Mouse (Mus musculus): ENCODE results near the gene Alg9. TPM values are rescaled to one million over a fixed set of nuclear protein-coding genes. Genes with fewer than 3 reads are reported as not detected.

The Alg9 gene
- polyA plus RNA-seq (2014; fragmentation: Nextera tagmentation; extraction: Ambion mirVana) = 57.7 and 60.3 TPM in 2 replicates

DNA sequence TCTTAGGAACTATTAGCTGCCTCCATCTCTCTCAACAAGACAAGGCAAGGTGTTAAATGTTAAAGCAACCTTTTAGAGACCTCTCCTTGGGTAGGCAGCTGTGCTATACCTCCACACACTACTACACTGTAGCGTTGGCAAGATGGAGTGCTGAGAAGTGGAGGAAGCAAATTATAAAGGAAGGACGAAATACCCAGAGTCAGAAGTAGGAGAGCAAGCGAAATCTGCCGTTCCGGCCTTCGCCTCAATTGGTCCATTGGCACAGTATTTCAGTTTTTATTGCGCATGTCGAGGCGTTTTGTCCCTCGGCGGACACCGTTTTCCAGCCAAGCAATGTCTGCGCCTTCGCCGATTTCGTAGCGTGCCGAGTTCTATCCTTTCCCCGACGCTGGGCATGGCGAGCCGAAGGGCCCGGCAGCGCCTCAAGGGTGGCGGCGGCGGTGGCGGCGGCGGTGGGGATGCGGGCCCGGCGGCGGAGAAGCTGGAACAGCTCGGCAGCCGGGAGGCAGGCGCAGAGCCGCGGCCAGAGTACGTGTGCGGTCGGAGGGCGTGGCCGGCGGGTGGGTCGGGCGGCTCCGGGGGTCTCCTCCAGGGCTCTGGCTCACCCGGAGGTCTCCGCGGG is at the start of gene Alg9, which contains the start of gene 1110032A03Rik:
Gene Alg9 (plus strand): TSS at position 29 of the 622 bp plus-strand sequence.
Gene 1110032A03Rik (minus strand): TSS at position 530 of the 622 bp plus-strand sequence.
- peaks cover 22% of the 10 kb centered on the region for H3K4me1 ChIP-seq (ENCODE audit: control insufficient read depth, insufficient read depth, low read length)
- H3K36me3 ChIP-seq (ENCODE audit: control insufficient read depth, insufficient read depth, low read length) = peaks cover 40% of the 10 kb centered on the region
- H3K27me3 ChIP-seq (ENCODE audit: control insufficient read depth, insufficient read depth, low read length) = no peaks in the 10 kb centered on the region
- H3K9me3 ChIP-seq (ENCODE audit: control insufficient read depth, low read length) = no peaks in the 10 kb centered on the region
- peak within 1 kb of the TSS; percentile 90 for H3K9ac ChIP-seq (replicated peaks; ENCODE audit: low read length)
- H3K4me3 ChIP-seq (replicated peaks; ENCODE audit: low read depth, low read length) = peak within 1 kb of the TSS; percentile 92
- ATAC-seq (ENCODE audit: low FRiP score, low TSS enrichment) (peak; percentile 78), DNase-seq (peak; percentile 93)
- H3K27ac ChIP-seq (replicated peaks; ENCODE audit: low read depth, low read length) = peak within 1 kb of the TSS; percentile 90
- under 1% methylated on average over 39 of the region's 51 CpGs for WGBS
- H3K4me2 ChIP-seq (ENCODE audit: low read length) = peak within 1 kb of the TSS; percentile 81

GRCm38 (mm10) chr9:50725921-50726590 is 48.8 kb upstream of the Alg9 start:
- H3K27me3 ChIP-seq (ENCODE audit: control insufficient read depth, insufficient read depth, low read length) = no peaks in the 10 kb centered on the region
- no peaks in the 10 kb centered on the region for H3K9me3 ChIP-seq (ENCODE audit: control insufficient read depth, low read length)
- H3K4me3 ChIP-seq (replicated peaks; ENCODE audit: low read depth, low read length) = peak overlapping the region; percentile 64
- 19% methylated on average over 8 of the region's 8 CpGs for WGBS
- H3K9ac ChIP-seq (replicated peaks; ENCODE audit: low read length) = peak overlapping the region; percentile 80
- ATAC-seq (ENCODE audit: low FRiP score, low TSS enrichment) = no peak
- DNase-seq = peak; percentile 52
- no peaks in the 10 kb centered on the region for H3K36me3 ChIP-seq (ENCODE audit: control insufficient read depth, insufficient read depth, low read length)
- H3K4me1 ChIP-seq (ENCODE audit: control insufficient read depth, insufficient read depth, low read length) = peaks cover 43% of the 10 kb centered on the region
- H3K4me2 ChIP-seq (ENCODE audit: low read length) = peak overlapping the region; percentile 83
- H3K27ac ChIP-seq (replicated peaks; ENCODE audit: low read depth, low read length) = peak overlapping the region; percentile 88

DNA sequence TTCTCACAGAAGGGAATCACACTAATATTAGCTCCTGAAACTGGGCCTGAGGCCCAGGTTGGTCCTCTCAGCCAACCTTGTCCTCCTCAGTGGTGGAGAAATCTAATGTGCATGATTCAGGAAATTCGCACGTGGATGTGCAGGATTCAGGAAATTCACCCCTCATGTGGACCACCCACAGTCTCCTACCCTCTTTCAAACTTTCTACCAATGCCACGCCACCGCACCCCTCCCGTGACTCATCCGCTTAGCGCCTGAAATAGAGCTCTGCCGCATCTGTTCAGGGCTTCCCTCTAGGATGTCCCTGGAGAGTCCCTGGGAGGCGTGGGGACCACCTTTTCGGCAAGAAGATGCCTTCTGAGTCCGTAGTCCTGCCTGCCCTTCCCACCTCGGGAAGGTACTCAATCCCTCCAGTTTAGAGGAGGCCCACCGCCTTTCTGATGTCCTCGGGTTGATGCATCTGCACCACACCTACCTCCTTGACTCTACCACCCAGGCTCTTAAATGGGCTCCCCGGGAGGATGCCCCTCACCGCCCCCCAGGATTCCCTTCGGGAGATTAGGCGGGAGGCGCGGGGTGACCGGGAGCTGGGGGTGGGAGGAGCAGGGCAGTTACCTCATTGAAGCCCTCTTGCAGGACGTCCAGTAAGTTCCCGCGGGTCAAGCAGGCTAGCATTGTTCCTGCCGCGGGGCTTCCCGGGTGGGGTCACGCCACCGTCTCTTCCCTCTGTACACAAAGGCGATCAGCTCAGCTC is 47.5 kb upstream of the Alg9 start:
- DNase-seq (peak; percentile 64), ATAC-seq (ENCODE audit: low FRiP score, low TSS enrichment) (peak; percentile 4; the same call in 1 of the 2 replicates)
- H3K36me3 ChIP-seq (ENCODE audit: control insufficient read depth, insufficient read depth, low read length) = no peaks in the 10 kb centered on the region
- no peaks in the 10 kb centered on the region for H3K27me3 ChIP-seq (ENCODE audit: control insufficient read depth, insufficient read depth, low read length)
- peak overlapping the region; percentile 88 for H3K27ac ChIP-seq (replicated peaks; ENCODE audit: low read depth, low read length)
- H3K4me3 ChIP-seq (replicated peaks; ENCODE audit: low read depth, low read length) = peak overlapping the region; percentile 64
- under 1% methylated on average over 30 of the region's 30 CpGs for WGBS
- H3K9ac ChIP-seq (replicated peaks; ENCODE audit: low read length) = peak overlapping the region; percentile 80
- H3K4me1 ChIP-seq (ENCODE audit: control insufficient read depth, insufficient read depth, low read length) = peaks cover 44% of the 10 kb centered on the region
- no peaks in the 10 kb centered on the region for H3K9me3 ChIP-seq (ENCODE audit: control insufficient read depth, low read length)
- peak overlapping the region; percentile 83 for H3K4me2 ChIP-seq (ENCODE audit: low read length)

DNA sequence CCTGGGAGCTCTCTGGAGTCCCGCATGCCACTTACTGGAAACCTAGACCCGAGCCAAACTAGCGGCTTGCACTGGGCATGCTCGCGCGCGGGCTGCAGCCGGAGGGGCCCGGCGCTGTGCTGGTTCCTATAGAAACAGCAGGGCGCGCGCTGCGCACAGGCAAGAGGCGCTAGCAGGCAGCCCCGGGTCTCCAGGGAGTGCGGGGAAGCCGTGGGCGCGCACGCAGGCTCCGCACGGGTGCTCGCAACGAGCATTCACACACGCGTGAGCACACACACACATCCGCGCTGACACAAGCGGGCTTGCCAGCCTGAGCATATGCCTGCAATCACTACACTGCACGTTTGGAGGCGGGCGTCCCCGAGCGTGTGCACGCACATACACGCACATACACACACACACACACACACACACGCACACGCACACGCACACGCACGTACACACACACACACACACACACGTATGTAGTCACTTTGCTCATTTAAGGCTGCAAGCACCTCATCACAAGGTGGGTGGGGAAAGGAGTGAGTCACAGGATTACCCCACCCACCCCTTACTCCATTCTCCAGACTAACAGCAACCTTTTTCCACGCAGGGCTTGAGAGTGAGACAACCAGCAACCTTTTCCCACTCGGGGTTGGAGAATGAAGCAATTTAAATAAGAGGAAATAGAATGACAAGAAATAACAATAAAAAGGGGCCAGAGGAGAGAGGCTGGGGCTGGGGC is 46.7 kb upstream of the Alg9 start:
- ATAC-seq (ENCODE audit: low FRiP score, low TSS enrichment) (peak; percentile 93), DNase-seq (peak; percentile 98)
- peak overlapping the region; percentile 83 for H3K4me2 ChIP-seq (ENCODE audit: low read length)
- H3K4me3 ChIP-seq (replicated peaks; ENCODE audit: low read depth, low read length) = peak overlapping the region; percentile 64
- H3K9me3 ChIP-seq (ENCODE audit: control insufficient read depth, low read length) = no peaks in the 10 kb centered on the region
- under 1% methylated on average over 45 of the region's 45 CpGs for WGBS
- no peaks in the 10 kb centered on the region for H3K36me3 ChIP-seq (ENCODE audit: control insufficient read depth, insufficient read depth, low read length)
- H3K4me1 ChIP-seq (ENCODE audit: control insufficient read depth, insufficient read depth, low read length) = peaks cover 43% of the 10 kb centered on the region
- no peaks in the 10 kb centered on the region for H3K27me3 ChIP-seq (ENCODE audit: control insufficient read depth, insufficient read depth, low read length)
- peak overlapping the region; percentile 80 for H3K9ac ChIP-seq (replicated peaks; ENCODE audit: low read length)
- H3K27ac ChIP-seq (replicated peaks; ENCODE audit: low read depth, low read length) = peak overlapping the region; percentile 88

DNA sequence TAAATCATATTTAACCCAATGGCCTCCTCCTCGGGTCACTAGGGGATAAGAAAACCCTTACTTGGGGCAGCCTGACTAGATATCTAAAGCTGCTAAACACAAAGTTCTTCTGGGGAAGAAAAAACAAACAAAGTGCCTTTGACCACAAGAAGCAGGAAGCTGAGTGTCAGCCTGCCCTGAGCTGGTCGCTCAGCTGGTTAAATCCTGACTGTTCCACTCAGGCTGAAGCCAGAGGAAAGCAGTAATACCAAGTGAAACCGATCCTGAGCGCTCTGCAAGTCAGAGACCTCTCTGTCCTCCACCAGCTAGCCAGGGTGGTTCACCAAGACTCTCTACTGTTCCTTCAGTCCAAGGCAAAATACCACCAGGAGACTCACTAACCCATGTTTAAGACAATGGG is 45.2 kb upstream of the Alg9 start:
- no peak overlapping the region for H3K4me3 ChIP-seq (replicated peaks; ENCODE audit: low read depth, low read length)
- no peak for ATAC-seq (ENCODE audit: low FRiP score, low TSS enrichment)
- H3K36me3 ChIP-seq (ENCODE audit: control insufficient read depth, insufficient read depth, low read length) = no peaks in the 10 kb centered on the region
- H3K4me2 ChIP-seq (ENCODE audit: low read length) = no peak overlapping the region
- peaks cover 37% of the 10 kb centered on the region for H3K4me1 ChIP-seq (ENCODE audit: control insufficient read depth, insufficient read depth, low read length)
- DNase-seq = no peak
- H3K27ac ChIP-seq (replicated peaks; ENCODE audit: low read depth, low read length) = no peak overlapping the region
- 79% methylated on average over 4 of the region's 4 CpGs for WGBS
- no peaks in the 10 kb centered on the region for H3K9me3 ChIP-seq (ENCODE audit: control insufficient read depth, low read length)
- H3K27me3 ChIP-seq (ENCODE audit: control insufficient read depth, insufficient read depth, low read length) = no peaks in the 10 kb centered on the region
- no peak overlapping the region for H3K9ac ChIP-seq (replicated peaks; ENCODE audit: low read length)

- Histone ChIP-seq H3K4me3 (replicated peaks; ENCODE audit: low read depth, low read length) (no peak overlapping the region), H3K9ac (replicated peaks; ENCODE audit: low read length) (no peak overlapping the region), H3K4me1 (ENCODE audit: control insufficient read depth, insufficient read depth, low read length) (peaks cover 10% of the 10 kb centered on the region), H3K36me3 (ENCODE audit: control insufficient read depth, insufficient read depth, low read length) (no peaks in the 10 kb centered on the region), H3K27me3 (ENCODE audit: control insufficient read depth, insufficient read depth, low read length) (no peaks in the 10 kb centered on the region), H3K27ac (replicated peaks; ENCODE audit: low read depth, low read length) (peak overlapping the region; percentile 32; the same call in 1 of the 2 replicates), H3K4me2 (ENCODE audit: low read length) (no peak overlapping the region), H3K9me3 (ENCODE audit: control insufficient read depth, low read length) (no peaks in the 10 kb centered on the region)
- WGBS = 2% methylated on average over 4 of the region's 4 CpGs
- peak; percentile 52 for DNase-seq
- ATAC-seq (ENCODE audit: low FRiP score, low TSS enrichment) = no peak
Observed at GRCm38 (mm10) chr9:50732560-50732959, 42.3 kb upstream of the Alg9 start.

GRCm38 (mm10) chr9:50734989-50735388 is 39.8 kb upstream of the Alg9 start:
- peak; percentile 86 for DNase-seq
- H3K9ac ChIP-seq (replicated peaks; ENCODE audit: low read length) = no peak overlapping the region
- peaks cover 14% of the 10 kb centered on the region for H3K4me1 ChIP-seq (ENCODE audit: control insufficient read depth, insufficient read depth, low read length)
- no peaks in the 10 kb centered on the region for H3K9me3 ChIP-seq (ENCODE audit: control insufficient read depth, low read length)
- no peak overlapping the region for H3K27ac ChIP-seq (replicated peaks; ENCODE audit: low read depth, low read length)
- no peak for ATAC-seq (ENCODE audit: low FRiP score, low TSS enrichment)
- H3K4me2 ChIP-seq (ENCODE audit: low read length) = peak overlapping the region; percentile 33
- WGBS = 4% methylated on average over 9 of the region's 9 CpGs
- H3K36me3 ChIP-seq (ENCODE audit: control insufficient read depth, insufficient read depth, low read length) = no peaks in the 10 kb centered on the region
- H3K27me3 ChIP-seq (ENCODE audit: control insufficient read depth, insufficient read depth, low read length) = no peaks in the 10 kb centered on the region
- 0 out of 2 replicates have a peak overlapping the region, but pooled peaks have one; percentile 2 for H3K4me3 ChIP-seq (replicated peaks; ENCODE audit: low read depth, low read length)
